Mouse (Mus musculus) MN1 (cell line): ENCODE data around the gene Snai1.

Source experiments
- DNase-seq: peaks from one replicate; pipeline ENCODE4 v3.0.0-alpha.2; 2016; ENCODE audit warnings: low spot score

The Snai1 gene

DNA sequence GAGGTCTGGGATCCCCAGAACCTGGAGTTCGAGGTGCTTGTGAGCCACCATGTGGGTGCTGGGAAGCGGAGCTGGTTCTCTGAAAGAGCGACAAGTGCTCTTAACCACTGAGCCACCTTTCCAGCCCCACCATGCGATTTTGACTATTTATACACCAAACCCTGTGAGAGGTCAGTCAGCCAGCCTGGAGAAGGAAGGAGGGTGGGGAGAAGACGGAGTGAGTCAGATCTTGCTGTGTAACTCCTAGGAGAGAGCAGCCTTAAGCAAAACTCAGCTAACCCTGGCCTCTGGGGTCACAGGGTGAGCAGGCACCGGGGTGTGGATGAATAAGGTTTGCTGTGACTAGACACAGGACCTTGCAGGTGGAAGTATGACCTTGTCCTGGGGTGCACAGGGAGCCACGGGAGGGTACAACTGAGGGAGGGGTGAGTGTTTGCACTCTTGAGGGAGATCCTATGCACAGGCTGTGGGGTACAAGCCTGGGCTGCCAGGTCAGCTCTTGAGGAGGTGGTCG is 12.4 kb downstream of the Snai1 start:
- DNase-seq, result no peak

DNA sequence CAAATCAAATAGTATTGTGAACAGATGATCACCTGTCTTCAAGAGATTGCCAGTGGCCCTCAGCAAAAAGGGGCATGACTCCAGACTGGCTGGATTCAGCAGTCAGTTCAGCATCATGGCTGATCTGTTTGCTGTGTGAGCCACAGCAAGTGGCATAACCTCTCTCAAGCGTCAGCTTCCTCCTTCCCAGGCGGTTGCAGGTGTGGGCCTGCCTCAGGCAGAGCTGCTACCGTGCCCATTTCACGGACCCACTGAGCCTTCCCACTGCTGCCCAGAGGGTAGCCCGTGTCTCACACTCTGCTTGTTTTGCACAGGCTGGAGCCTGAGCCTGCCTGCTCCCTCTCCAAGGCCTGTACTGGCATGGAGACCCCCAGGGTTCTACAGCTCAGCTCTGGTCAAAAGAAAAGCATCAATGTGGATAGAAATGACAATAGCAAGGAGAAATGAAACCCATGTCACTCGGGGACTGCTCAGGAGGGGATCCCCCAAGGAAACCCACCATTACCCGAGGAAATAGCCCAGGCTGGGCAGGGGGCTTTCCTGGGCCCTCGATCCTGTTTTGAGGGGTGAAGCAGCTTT is 13.4 kb downstream of the Snai1 start:
- no peak for DNase-seq

DNA sequence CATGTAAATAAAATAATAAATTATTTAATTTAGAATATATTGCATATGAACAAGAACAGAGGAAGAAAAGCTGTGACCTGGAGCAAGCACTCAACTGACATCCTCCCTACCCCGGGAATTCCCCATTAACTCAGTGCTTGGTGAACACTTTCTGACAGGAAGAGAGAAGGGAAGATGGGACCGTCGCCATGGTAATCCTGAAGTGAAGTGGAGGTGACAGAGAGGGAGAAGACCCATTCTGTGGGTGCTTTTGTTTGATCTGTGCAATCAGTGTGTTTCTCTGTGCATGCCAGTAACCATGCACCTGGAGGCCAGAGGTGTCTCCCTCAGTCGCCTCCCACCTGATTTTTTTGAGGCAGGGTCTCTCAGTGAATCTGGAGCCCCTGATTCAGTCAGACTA is 14.3 kb downstream of the Snai1 start:
- peak; percentile 42 for DNase-seq

DNA sequence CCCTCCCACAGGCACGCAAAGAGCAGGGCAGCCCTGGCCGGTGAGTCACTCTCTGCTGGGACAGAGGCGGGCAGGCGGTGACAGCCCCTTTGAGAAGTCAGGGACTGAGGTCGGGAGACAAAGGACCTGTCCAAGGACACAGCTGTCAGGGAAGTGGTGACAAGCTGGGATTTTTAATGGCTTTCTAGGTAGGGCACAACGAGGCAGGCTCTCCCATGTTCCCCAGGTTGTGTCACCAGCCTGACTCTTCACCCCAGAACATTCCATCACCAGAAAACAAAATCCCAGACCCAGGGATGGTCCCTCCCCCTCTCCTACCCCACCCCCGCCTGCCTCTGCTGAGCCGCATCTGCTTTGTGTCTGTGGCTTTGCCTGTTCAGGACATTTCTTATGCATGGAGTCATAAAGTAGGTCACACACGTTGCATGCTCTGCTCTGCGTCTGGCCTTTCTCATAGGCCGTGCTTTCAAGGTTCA is 15.0 kb downstream of the Snai1 start:
- DNase-seq, result peak; percentile 86

DNA sequence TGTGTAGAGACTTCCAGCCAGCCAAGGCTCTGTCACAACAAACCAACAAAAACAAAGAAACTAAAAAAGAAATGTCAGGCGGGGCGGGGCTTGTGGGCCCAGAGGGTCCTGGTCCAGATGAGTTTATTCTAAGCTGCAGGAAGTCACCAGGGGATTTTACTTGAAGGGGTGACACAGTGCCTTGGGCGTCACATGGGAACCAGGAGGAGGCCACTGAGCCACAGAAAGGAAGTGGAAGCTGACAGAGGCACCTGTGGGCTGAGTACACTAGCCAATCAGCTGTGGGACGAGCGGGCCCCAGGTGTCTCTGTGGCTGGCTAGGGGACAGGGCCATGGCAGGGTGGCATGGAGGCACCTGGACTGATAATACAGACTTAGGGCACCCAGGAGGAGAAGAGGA is 17.8 kb downstream of the Snai1 start:
- DNase-seq, result no peak

DNA sequence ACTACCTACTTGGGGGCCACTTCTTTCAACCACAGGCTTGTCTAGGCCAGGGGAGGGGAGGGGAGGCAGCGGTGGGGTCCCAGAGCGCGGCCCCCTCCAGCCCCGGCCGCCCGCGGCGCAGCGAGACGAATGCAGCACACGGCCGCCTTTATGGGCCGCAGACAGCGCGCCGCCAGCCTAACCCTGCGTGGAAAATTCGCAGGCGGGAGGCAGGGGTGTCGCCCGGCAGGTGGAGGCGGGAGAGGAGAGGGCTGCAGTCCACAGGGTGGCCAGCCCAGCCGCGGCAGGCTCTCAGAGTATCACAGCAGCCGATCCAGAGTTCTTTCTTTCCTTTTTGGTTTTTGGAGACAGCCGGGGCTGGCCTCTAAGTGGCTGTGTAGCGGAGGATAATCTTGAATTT is 21.4 kb downstream of the Snai1 start:
- no peak for DNase-seq

DNA sequence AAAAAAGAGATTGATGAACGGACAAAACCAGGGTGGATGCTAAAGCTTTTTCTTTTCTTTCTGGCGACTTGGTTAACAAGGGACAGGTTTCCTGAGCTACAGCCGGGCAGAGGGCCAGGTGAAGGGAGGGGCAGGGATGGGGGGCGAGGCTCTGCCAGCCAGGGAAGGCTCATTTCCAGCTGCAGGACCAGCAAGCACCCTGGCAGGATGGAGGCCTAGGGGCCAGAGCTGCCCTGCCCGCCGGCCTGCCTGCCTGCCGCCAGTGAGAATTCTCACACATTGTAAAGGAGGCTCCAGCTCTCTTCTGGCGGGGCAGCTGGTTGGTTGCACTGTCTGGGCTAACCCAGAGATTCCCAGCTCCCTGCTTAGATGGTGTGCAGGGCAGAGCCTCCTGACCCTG is 24.1 kb downstream of the Snai1 start:
- DNase-seq, result peak; percentile 88

DNA sequence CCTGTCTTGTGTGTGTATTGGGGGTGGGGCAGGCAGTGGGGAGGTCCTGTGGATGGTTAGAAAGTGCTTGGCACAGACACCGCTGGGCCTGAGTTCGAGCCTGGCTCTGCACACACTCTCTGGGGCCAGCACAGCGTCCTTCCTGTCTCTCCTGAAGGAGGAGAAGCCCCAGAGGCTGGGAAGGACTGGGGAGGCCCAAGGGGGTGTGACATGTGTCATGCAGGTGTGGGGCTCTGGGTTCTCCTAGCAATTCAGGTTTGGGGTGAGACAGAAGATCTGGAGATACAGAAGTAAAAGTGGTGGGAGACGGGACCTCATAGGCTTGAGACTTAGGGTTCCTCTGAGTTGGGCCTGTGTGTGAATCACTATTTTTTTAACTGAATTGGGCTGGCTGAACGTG is 25.0 kb downstream of the Snai1 start:
- DNase-seq, result no peak

DNA sequence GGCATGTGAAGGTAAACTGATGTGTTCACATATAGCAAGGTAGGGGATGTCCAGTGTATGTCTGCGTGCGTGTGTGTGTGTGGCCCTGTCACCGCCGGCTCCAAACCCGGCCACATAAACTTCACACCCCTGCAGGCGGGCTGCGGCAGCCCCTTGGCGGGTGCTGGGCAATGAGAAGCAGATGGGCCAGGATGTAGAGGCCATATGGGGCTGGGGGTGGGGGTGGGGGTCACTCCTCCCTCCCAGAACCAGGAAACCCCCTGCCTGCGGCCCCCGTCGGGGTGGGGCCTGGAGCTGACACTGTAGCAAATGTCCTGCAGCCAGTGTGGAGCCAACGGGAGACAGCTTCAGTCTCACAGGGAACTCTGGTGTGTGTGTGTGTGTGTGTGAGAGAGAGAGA is 25.7 kb downstream of the Snai1 start:
- no peak for DNase-seq

DNA sequence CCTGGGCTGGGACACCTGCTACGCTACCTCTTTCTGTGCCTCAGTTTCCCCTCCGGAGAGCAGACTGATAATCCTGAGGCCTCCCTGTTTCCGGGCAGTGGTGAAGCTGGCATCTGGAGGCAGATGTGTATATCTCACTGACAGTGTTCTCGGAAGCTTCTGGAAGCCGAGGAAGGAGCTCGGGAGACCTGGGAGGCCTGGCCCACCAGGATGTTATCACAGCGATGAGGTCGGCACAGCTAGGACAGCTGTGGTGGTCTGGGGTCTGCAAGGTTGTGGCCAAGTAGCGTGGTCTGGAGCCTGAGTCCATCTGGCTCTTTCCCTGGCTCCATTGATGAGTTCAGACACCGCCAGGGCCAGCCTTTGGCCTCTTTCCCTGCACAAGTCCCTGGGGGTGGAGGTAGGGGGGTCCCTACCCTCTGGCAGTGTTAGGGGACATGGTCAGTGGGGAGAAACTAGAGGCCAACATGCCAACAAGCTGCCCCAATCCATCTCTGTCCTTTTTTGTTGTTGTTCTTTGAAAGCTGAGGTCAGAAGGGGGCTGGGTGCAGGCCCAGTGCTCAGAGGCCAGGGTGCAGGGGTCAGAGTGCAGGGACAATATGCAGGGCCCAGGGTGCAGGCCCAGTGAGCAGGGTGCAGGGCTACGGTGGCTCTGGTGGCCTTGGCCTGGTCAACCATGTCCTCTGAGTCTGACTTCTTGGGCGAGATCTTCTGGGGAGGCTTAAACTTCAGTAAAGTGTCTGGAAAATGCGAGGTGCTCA is 26.7 kb downstream of the Snai1 start:
- DNase-seq, result no peak

DNA sequence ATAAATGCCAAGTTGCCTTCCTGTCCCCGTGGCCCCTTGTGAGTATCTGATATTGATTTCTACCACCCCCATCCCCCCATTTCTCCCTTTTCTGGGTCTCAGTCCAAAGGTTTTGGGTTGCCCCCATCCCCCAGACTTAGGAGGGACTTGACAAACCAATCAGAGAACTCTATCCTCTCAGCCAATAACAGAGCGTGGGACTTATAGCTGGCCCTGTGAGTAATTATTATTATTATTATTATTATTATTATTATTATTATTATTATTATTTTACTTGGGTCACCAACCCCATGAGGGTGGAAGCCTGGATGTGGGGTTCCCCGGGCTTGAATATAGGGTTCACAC is 27.3 kb downstream of the Snai1 start:
- no peak for DNase-seq

DNA sequence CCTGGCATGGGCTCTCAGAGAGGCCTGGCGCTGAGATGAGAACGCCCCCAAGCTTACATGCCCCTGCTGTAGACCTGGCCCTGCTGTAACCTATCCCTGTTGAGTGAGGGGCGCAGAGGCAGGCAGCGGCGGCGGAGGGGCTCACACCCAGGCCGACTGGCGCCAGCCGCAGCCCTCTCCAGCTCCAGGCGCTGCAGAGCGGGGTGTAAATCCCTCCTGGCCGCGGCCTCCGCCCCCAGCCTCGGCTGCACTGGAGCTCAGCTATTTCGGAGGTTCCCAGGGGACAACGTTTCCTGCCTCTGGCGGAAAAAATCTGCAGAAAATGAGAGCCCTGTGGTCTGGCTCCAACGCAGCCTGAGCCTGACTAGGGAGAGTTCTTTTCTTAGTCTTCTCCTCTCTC is 27.7 kb downstream of the Snai1 start:
- DNase-seq, result peak; percentile 88

DNA sequence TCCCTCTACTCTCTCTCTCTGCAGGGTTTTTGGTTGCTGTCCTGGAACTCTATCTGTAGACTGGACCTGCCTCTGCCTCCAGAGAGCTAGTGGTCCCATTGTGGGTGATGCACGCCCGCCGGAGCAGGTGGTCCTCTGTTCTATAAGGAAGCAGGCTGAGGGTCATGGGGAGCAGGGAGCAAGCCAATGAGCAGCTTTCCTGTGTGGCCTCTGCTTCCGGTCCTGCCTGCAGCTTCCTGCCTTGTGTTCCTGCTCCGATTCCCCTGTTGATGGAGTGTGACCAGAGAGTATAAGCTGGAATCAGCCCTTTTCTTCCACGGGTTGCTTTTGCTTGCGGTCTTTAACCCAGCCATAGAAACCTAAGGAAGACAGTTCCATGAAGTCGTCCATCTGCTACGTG is 30.1 kb downstream of the Snai1 start:
- no peak for DNase-seq

DNA sequence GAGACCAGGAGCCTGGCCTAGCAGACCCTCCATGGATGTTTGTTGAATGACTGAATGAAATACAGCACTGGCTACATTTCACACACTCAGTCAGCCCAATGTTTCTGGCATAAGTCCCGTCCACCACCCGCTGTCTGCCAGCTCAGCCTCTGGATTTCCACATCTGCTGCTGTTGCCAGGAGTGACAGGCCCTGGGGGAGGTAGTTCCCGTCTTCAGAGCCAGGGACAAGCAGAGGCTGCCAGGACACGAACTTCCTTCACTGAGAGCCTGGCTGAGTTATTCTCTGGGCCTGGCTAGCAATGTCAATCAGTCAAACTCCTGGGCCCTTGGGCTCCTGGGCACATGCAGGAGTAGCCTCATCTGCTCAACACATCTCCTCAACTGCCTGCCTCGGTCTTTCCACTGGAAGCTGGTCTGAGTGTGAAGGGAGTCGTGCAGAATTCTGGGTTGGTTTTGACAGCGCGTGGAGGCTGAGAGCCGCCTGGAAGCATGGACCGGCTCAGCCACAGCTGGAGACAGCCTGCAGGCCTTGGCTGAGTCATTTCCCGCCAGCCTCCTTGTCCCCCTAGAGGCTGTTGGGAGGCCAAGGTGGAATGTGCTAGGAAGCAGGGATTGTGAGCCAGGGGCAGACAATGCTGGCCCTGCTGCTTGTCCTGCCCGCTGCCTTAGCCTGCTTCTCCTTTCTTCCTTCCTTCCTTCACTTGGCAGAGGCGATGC is 32.1 kb downstream of the Snai1 start:
- peak; percentile 60 for DNase-seq

DNA sequence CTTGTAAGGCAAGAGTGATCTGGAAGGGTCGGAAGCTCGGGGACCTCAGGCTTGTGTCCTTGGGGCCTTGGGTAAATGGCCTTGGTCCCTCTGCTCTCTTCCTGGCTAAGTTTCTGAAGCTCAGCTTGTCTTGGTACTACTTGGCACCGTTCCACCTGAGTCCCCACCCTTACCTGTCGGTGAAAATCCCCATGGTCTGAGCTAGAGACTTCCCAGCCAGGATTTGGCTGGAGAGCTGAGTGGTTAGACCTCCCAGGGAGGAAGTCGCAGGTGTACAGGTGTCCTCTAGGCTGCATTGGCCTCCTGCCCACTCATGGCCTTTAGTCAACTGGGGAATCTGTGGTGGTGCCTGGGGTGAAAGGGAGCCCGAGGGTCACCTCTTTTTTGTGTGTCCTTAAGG is 32.8 kb downstream of the Snai1 start:
- DNase-seq, result no peak

DNA sequence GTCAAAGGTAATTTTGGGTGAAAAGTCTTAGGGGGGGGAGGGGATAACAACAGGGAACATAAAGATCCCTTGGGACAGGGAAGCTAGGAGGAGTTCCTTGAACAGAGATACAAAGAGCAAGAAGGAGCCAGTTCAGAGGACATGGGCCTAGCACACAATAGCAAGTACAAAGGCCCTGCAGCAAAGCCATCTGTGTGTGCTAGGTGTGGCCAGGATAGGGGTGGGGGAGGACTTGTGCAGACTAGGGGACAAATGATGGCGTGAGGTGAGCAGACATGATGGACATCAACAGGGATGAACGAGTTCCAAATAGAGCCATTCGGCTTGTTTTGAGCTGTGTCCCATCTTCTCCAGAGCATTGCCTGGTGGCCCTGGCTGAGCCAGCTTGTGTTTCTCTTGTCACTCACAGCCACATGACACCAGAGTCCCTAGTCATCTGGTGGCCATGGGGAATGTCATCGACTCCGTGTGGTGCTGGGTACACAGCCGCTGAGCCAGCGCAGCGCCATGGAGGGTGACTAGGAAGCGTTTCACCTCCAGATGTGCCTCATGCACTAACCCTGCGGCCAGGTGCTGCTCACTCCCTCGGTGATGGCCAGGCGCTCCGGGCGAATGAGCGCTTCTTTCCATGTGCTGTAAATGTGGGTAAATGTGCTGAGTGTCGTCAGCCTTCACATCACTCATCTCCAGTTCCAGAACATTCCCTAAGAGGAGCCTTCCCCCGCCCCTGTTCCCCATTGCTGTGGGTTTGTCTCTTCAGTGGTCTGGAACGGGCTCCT is 33.6 kb downstream of the Snai1 start:
- no peak for DNase-seq

DNA sequence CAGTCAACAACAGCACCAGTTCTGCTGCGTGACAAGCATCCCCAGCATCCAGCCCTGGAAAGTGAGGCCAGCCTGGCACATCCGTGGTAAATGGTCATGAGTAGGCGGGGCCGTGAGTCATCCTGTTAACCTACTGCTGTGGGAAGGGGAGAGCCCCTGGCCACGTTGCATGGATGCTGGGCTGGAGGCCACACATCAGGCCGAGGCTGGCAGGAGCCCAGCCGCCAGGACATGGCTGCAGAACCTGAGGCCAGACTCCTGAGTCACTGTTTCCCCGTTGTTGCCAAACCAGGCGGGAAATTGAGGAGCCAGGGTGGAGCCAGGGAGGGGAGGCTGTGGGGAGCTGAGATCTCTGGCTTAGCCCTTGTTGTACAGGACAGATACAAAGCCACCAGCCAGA is 36.8 kb downstream of the Snai1 start:
- DNase-seq, result peak; percentile 73

DNA sequence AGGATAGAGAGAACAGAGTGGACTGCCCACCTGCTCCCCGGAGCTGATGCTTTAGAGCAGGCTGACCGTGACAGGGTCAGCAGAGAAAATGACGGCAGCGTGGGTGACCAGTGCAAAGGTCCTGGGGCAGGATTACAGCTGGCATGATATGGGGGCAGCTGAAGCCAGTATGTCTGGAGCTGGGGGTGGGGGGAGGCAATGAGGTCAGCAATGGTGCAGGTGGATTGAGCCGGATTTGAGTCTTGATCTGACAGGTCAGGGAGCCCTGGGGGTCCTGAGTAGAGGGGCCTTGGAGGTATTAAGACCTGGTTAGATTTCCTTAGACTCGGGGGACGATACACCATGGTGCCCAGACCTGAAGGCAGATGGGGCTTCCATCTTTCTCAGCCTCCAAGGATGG is 37.6 kb downstream of the Snai1 start:
- DNase-seq, result no peak

DNA sequence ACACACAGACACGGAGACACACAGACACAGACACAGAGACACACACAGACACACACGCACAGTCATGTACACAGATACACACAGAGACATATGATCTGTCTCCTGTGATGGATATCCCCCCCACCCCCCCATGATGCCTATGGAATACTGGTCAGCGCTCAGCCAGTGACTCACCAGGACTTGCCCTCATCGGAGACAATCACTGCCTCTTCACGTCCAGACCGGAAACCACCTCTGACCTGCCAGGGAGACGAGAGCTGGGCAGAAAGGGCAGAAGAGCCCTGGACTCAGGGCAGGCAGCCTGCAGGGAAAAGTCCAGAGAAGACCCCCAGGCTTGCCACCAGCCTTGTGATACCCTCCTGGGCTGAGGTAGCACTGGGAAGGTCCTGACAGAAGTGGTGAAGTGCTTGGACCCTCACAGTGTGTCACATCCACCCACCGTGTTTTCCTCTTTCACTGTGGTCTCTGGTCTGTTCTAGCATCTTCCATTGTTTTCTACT is 38.2 kb downstream of the Snai1 start:
- no peak for DNase-seq

DNA sequence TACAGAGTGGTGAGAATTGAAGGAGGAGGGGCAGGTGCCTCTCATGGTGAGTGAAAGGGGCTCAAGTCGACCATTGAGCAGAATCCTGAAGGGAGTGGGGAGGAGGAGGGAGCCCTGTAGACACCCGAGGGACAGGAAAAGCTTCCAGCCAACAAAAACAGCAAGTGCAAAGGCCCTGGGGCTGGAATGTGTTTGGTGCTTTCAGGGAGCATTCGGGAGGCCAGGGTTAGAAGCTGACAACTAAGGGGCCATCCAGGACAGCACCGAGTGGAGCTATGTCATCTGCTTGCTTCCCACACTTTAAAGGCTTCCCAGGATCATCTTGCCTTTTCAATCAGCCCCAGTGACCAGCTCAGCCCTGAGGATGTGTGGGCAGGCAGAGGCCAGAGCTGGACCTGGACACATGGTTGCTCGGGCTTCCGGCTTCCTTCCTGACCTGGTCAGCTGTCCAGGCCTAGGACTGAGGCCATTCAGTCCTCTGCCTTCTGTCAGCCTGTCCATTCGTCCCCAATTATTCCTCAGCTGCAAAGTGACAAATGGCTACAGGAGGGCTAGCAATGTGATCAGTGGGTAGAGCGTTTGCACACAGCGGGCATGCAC is 39.3 kb downstream of the Snai1 start:
- DNase-seq, result no peak

DNA sequence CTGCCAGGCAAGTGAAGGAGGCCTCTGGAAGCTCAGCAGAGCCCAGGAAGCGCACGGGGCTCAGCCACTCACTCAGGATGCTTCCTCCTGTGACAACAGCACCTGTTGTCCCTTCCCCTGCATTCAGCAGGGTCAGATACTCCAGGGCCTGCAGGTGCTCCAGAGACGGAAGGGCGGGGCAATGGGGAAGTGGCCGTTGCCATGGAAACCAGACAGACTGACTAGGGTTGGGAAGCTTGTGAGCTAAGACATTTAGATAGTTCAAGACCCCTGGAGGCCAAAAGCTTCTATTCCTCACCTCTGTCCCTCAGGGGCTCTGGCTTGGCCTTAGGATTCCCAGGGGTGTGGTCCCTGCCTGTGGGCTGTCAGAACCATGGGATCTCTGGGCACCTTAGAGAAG is 40.5 kb downstream of the Snai1 start:
- no peak for DNase-seq
